Mouse (Mus musculus): ENCODE results near the gene Gm44965.

Gene Gm44965

DNA sequence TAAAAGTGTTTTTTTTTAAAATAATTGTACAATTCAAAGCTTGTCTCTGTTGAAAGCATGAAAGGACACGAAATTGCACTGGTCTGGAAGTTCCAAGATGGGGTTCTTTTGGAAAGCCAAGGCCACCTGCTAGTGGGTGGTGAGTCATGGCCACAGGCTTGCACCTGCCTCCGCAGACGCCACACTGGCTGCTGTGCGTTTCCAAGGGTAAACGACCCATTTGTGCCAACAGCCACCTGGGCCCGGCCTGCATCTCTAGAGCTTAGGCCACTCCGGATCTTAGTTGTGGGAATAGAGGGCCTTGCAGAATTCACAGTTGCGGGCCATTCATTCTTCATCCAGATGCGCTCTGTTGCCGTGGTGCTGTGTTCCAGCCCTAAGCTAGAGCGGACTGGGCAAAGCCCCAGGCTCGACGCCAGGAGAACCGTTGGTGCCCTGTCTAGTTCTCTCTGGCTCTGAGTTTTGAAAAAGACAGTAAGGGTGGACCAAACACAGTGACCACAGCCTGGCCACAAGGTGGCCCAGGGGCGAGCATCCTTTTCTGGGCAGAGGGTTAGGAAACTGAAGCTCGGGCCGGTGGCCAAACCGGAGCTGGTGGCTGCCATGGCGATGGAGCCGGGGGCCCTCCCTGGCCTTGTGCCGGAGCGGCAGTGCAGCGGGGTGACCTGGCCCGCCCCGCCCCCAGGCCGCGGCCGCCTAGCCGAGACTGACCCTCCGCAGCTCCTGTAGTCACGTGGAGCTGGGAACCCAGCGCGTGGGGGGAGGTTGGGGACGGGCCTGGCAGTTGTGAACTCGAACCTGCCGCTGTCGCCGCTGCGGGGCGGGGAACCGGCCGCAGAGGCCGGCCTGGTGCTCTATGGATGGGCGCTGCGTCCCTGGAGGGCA lies at the start of gene Gm44965, which contains the start of gene Repin1:
Gene Gm44965 (plus strand): TSS at position 784 of the 885 bp plus-strand sequence.
Gene Repin1 (plus strand): TSS at position 726 of the 885 bp plus-strand sequence.
- peak; percentile 75 for DNase-seq (ENCODE audit: low spot score)

DNA sequence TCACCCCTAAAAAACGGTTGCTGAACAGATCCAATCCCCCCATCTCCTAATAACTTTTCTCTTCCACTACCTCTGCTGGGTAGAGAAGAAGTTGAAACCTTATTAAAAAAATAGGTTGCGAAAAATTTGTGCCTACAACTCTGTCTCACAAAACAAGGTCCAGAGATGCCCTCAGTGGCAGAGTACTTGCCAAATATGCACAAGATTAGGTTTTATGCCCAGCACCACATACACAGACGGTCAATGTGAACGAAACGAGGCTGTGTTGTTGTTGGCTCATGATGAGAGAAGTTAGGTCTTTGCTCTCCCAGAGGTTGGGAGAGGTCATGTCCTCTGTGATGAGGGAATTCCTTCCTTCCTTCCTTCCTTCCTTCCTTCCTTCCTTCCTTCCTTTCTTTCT lies 48.5 kb upstream of the Gm44965 start:
- no peak for DNase-seq (ENCODE audit: low spot score)

DNA sequence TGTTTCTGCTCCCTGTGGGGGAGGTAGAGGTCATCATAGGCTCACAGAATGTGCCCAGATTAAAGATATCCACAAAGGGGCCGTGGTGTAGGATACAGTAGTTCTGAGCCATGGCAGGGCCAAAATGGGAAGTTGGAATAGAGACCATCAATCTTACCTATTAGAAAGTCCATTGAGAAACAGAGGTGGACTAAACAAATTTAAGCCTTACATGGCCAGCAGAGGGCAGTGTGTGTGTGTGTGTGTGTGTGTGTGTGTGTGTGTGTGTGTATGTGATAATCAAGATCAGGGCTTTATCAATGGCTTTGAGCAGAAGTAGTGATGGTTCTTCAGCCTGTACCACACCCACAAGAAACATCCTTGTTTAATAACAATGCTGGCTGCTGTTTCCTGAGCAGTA lies 47.5 kb upstream of the Gm44965 start:
- DNase-seq (ENCODE audit: low spot score): no peak

DNA sequence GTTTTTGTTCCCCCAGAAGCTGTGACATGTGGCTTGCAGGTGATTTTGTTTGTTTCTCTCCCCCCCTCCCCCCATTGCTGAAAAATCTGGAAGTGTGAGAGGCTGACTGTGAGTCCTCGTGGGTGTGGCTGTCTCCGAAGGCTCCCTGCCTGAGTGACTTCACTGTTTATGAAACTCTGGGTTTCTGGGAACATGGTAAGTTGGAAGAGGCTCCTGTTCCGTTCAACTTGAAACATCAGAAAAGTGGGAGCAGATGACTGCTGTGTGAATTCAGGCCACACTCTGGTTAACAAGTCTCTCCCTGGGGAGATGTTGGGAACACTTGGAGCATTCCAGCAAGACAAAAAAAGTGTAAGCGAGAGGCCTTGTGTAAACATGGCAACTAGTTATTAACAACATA lies 46.9 kb upstream of the Gm44965 start:
- DNase-seq (ENCODE audit: low spot score): no peak

DNA sequence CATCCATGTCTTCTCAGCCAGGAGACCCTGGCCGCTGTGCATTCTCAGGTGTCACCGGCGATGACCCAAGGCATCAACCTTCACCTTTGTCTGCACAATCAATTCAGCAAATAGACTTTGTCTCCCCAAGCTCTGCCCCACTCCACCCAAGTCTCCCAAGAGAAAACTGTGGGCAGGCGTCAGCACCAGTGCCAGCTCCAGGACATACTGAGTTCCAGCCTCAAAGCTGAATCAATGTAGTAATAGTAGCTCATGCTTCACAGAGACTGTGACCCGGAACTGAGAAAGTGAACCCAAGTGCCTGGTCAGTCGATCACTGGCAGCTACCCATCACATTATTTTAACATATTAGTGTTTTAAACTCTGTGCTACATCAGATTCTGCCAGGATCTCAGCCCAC lies 45.4 kb upstream of the Gm44965 start:
- DNase-seq (ENCODE audit: low spot score): no peak

DNA sequence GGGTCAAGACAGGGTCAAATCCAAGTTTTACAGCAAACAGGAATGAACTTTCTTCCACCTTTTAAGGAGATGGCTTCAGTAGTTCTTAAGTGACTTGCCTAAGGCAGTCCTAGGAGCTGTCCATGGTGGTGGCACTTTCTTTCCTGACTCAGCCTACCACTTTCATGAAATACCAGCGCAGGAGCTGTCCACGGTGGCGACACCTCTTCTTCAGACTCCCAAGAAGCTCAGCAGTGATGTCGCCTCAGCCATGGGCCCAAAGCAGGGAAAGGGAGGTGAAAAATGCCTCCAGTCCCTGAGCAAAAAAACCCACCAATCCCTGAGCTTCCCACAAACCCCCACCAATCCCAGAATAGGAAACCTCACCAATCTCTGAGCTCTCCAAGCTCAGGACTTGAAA lies 40.8 kb upstream of the Gm44965 start:
- DNase-seq (ENCODE audit: low spot score): no peak

DNA sequence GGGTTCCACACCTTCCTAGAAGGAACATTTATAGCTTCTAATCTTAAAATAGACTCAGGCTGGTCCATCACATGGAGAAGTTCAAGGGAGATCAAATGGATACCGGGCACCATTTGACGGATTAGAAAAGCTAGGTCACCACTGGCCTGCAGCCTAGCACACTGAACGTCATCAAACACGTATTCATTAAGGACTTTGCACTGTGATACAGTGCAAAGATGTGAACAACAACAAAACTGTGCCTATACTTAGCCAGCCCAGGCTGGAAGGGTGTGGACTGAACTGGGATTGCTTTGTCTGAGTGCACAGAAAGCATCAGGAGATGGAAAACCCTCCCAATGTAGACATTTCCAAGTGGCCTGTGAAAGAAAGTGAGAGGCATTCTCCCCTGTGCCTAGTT lies 39.9 kb upstream of the Gm44965 start:
- DNase-seq (ENCODE audit: low spot score): no peak

DNA sequence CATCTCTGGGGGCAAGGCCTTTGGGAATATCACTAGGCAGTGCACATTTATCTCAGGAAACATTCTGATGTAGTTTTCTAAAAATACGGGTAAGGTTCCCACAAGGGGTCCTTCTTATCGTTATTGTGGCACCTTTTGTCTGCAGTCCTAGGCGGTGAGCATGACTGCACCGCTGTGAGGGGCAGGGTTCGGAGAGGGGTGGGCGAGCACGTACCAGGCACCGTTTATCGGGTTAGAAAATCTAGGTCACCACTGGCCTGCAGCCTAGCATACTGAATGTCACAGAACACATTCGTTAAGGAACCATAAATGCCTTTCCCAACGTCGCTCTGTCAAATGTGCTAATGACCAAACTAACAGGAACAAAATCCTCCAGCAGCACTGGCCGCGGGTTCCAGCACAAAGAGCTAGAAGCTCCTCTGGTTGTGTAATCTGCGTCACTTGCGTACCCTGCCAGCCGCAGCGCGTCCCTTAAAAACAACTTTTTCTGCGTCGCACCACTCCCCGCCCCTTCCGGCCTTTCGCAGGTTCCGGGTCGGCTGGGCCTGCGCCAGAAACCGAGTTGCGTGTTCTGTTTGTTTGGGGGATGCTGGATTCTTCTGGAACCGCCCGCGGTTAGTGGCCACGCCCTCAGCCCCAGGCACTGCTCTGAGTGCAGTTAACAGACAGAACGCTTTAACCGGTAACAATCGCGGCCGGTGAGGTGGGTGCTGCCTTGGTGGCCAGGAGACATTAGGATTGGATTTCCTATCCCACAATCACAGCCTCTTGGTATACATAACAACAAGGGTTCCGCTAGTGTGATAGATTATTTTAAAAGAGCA lies 39.2 kb upstream of the Gm44965 start, which contains the start of gene Lrrc61:
Gene Lrrc61 (plus strand): TSS at position 517 of the 824 bp plus-strand sequence.
- peak; percentile 93 for DNase-seq (ENCODE audit: low spot score)

DNA sequence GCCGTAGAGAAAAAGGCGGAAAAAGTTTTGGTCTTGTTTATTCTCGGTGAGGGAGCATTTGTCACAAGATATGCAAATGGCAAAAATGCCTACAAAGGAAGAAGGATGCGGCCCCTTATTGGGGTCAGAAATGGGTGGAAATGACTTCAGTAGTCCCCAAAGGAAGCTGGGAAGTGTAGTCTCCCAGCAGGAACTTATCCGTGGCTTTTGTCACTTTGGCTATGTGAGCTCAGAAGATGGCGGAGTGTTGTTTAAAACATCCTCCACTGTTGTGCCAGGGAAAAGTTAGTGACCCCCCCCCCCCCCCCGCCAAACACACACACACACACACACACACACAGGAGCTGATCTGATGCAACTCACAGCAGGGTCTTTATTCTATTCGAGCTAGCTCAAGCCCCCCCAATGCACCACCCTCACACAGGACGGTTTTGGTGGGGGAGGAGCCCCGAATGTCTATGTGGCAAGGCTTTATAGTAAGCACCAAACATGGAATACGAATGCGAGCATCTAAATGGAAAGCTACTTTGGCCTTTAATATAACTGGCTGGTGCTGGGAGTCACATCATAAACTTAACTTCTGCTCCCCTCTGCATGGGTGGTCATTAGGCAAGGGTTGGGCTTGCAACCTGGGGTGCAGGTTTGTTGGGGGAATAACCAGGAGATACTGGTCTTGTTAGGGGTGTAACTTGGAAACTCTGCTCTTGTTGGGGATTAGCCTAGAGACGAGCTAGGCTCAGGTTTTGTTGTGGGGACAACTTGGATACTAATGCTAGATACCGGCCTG lies 38.4 kb upstream of the Gm44965 start:
- no peak for DNase-seq (ENCODE audit: low spot score)

DNA sequence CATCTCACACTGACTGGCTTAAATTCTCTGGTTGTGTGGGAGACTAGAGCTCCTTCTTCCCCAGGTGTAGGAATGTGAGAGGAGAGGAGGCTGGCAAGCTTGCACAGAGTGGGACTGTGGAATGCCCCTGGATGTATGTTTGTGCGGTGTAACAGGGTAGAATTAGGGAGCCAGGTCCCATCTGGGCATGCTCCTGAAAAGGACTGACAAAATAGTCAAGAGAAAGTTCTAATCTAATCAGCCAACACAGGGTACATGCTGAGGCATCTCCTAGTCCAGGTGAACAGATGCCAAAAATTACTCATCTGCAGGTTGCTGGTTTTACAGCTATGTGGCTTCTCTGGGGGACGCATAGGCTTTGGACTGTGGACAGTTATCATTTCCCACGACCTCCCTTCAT lies 37.8 kb upstream of the Gm44965 start:
- no peak for DNase-seq (ENCODE audit: low spot score)

DNA sequence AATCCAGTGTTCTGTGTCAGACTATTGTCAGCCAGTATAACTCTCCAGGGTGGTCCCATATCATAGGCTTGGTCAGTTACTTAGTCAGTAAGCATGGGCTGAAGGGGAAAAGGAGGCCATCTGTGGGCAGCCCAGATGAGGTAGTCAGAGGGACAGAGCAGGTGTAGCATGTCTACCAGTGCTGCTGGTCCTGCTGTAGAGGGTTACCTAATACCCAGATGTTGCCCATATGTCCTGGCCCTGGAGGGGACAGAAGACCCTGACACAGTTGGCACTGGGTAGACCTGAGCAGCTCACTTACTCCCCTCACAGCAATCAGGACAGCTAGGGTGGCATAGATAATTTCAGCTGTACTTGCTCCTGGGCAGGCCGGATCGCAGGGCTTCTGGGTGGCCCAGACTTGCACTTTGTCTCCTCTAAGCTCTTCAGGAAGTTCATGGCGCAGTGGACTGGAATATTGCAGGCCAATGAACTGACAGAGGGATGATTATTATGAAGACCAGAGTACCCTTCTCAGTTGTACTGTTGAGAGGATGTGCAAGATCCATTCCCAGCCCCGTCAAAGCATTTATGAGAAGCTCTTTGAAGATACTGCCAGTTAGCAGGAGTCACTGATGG lies 27.9 kb upstream of the Gm44965 start:
- DNase-seq (ENCODE audit: low spot score): no peak

DNA sequence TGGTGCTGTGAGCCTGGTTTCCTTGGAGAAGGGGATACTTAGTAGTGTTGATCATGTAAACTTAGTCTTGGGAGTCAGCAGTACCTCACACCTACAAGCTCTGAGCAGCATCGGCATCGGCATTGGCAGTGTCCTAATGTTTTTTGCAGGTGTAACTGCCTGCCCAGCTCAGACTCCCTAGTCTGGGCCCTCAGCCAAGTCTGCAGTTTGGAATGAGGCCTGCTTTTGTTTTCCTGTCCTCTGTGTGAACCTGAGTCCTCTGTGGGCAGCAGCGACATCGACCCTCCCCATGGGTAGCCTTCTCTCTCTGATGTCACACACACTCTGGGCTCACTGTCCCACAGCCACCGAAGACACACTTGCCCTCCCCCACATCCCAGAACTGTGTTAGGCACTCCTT lies 27.4 kb upstream of the Gm44965 start:
- no peak for DNase-seq (ENCODE audit: low spot score)

DNA sequence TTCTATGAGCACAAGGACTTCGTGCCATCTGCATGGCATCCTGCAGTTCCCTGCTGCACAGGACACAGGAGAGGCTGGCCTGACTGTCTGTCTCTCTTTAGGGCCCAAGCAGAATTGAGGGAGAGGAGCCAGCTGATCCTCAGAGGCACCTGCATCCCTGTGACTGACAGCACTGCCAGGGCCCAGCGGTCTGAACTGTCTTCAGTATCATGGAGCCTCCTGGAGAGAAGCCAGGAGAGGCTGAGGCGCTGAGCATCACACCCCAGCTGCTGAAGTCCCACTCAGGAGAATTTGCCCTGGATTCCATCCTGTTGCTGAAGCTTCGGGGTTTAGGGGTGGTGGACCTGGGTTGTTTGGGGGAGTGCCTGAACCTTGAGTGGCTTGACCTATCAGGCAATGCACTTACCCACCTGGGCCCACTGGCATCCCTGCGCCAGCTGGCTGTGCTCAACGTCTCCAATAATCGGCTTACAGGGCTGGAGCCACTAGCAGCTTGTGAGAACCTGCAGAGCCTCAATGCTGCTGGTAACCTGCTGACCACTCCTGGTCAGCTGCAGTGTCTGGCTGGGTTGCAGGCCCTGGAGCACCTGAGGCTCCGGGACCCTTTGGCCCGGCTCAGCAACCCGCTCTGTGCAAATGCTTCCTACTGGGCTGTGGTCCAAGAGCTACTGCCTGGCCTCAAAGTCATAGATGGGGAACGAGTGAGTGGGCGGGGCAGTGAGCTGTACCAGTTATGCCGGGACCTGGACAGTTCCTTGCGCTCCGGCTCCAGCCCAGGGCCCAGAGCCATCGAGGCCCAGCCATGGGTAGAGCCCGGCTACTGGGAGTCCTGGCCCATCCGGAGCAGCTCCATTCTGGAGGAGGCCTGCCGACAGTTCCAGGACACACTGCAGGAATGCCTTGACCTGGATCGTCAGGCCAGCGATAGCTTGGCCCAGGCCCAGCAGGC lies 25.4 kb upstream of the Gm44965 start:
- no peak for DNase-seq (ENCODE audit: low spot score)

DNA sequence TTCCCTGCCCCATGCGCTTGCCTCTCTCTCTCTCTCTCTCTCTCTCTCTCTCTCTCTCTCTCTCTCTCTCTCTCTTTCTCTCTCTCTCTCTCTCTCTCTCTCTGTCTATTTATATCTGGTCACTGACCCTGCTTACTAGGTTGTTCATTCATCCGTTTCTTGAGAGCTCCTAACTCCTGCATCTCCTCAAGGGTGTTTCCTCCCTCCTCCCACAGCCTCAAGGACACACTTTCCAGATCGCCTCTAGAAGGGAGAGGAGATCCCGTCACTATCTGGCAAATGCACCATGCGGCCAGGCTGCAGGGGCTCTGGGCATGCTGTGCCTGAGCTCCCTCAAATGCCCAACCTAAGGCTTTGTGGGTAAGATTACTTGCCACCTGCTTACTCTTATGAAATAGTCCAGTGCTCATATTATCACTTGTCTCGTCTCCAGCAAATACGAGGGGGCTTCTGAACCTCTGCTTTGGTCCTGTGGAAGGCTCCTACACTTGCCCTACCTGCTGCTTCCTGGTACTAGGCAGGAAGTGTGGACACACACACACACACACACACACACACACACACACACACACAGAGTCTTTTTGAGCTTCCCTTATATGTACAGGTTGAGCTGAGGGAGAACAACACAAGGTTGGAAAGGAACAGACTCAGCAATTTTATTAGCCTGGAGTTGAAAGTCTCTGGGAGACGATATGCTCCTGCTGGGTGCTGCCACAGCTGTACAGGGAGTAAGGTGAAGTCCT lies 24.5 kb upstream of the Gm44965 start:
- DNase-seq (ENCODE audit: low spot score): no peak

DNA sequence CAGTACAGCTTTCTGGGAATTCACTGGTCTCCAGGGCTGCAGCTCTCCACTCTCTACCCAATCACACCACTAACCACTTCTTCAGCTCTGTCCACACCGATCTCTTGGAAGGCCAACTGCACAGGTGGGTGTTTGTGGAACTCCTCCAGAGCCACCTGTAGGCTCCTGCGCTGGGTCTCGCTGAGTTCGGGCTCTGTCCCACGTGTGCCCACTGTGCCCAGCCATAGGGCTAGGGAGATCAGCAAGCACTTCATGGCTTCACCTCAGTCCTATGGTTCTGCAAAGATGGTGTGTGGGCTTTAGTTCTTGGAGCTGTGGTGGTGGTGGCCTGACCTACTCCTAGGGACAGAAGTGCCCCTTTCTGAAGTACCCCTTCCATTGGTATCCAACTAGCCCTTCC lies 21.7 kb upstream of the Gm44965 start:
- no peak for DNase-seq (ENCODE audit: low spot score)

DNA sequence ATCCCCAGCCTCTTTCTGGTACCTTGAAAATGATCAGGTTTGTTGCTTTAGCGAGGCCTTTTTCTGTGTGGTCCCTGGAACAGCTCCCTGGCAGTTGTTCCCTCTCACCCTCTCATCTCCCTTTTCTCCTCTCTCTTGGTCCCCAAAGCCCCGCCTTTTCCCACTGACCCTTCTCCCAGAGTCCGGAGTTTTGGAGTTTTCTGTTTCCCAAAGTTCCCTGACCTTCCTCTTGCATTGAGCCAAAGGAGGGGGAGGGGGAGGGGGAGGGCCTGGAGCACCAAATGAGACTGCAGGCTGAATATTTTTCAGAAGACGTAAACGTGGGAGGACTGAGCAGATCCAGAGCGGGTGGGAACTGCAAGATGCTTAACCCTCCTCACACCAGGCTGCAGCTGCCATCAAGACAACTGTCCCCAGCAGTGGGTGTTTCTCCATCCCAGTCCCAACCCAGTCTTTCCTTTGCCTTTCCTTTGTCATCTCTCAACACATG lies 21.1 kb upstream of the Gm44965 start, which contains the start of gene Rarres2:
Gene Rarres2 (minus strand): TSS at position 218 of the 490 bp plus-strand sequence.
- no peak for DNase-seq (ENCODE audit: low spot score)

DNA sequence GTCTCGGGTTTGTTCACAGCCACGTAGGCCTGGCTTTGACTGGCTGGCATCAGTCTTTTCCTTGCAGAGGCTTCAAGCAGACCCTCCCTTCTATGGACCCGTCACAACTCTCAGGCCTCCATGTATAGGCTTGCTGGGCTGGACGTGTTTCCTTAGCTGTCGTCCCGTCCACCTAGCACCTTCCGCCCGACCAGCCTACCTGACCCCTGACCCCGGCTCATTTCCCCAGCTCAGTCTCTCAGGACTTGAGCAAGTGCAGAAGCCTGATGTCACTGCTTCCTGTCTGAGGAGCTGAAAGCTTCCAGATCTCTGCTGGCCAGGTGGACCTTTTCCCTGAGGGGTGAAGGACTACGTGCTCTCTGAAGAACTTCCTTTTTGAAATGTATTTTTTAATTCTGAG lies 20.5 kb upstream of the Gm44965 start:
- no peak for DNase-seq (ENCODE audit: low spot score)

DNA sequence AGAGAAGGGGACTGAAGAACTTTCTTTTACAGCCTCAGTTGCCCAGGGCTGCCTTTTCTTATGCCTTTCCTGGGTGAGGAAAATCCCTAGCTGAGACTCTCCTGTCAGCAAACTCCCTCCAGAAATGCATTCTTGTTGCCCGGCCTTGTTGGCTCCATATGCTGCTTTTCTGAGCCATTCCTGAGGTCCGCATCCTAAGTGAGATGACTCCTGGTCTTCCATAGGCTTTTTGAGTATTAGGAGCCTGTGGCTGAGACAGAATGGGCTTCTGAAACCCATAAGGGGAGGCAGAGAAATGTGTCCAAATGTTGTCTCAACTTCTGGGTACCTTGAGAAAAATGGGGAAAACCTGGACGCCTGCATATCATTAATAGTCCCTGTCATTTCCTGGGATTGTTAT lies 19.8 kb upstream of the Gm44965 start:
- DNase-seq (ENCODE audit: low spot score): no peak

DNA sequence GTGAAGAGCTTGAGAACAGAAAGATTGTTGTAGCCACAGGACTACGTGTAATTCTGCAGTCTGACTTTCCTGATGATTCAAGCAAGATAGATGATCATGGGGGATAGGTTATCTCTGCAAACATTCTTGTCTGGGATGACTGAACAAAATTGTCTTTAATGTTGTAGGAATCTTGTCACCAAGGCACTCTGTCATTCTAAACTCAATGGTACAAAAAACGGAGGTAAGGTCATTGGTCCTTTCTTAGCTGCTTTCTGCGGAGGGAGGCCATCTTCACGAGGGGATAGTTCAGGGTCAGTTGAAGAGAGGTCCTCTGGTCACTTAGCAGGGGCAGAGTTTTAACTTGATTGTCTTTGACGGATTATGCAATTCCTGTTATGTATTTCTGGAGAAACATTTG lies 15.0 kb upstream of the Gm44965 start:
- no peak for DNase-seq (ENCODE audit: low spot score)

DNA sequence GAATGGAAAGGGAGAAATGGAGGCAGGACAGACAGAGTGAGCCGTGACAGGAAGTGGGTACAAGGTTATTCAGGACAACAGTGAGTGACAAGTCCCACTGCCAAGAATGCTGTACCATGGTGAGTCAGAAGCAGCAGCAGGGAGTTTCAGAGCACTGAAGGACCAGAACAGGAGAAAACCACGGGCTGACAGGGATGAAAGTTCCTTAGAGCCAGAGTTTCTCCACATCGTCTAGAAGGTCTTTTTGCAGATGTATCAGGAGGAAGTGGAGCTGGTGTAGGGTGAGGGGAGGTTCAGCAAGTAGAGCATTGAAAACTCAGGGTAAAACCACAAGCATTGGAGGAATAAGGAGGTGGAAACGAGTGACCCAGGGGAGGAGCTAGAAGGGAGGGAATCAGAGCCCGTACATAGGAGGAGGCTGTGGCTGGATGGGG lies 14.5 kb upstream of the Gm44965 start:
- no peak for DNase-seq (ENCODE audit: low spot score)
